Mouse (Mus musculus) embryonic fibroblast, embryonic 13.5 days (primary cell): ENCODE measurements around the gene Bcl11b.

Source experiments
- CTCF ChIP-seq: IDR thresholded peaks from 2 replicates; pipeline ENCODE4 v1.5.1; 2011; ENCODE audit warnings: mild to moderate bottlenecking, control low read depth, low read length, moderate library complexity, borderline replicate concordance; ENCODE audit not compliant: insufficient read depth
- POLR2A ChIP-seq: IDR thresholded peaks from 2 replicates; pipeline ENCODE4 v1.6.1; 2011; ENCODE audit warnings: low read depth, mild to moderate bottlenecking, control low read depth, low read length, moderate library complexity

DNA sequence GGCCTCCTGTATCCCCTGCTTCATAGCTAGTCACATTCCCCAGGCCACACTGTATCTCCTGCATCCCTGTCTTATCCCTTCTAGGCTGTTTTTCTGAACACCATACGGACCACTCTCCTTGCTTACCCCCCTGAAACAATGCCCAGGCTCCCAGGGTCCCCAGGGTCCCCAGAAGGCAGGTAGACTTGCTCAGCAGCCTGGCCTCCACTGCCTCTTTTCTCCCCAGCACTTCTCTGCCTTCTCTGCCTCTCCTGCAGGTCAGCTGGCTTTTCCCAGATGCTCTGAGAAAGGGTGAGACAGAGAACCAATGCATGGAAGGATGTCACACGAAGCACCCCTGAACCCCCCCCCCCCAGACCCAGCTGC lies 2.7 kb downstream of the Bcl11b start:
- TF ChIP-seq CTCF: no peak
- TF ChIP-seq POLR2A: no peak
